9 mouse cellular contexts compared by ENCODE assay signal in genomic region chr9:107608741-107609432, GRCm38 (mm10). TPM values are rescaled to one million over a fixed set of nuclear protein-coding genes. Genes with fewer than 3 reads are reported as not detected.
DNase-seq lines count a peak whose midpoint lies in the region; ATAC-seq and TF ChIP-seq lines count a peak whose summit lies in the region.
"Had no signal": no experiment of that assay in that cellular context is flagged by ENCODE, and none has a peak within 500 bp of the region (broad histone marks: within the 10 kb centered on the region; RNA-seq: fewer than 3 reads in every experiment).

Gene Sema3b, minus strand, starts transcription at chr9:107609229.

- WGBS in forebrain, embryonic 10.5 days, result 44% methylated on average over 12 of the region's 12 CpGs
- 47% methylated on average over 11 of the region's 12 CpGs for WGBS in forebrain, embryonic 16.5 days
- 40% methylated on average over 12 of the region's 12 CpGs for WGBS in limb, embryonic 10.5 days
- 47% methylated on average over 12 of the region's 12 CpGs for WGBS in midbrain, postnatal 0 days

- peaks cover 26% of the 10 kb centered on the region for H3K27me3 ChIP-seq in forebrain, embryonic 10.5 days (ENCODE audit: poor library complexity, severe bottlenecking)
- no peaks in the 10 kb centered on the region for H3K27me3 ChIP-seq in forebrain, embryonic 16.5 days (replicated peaks; ENCODE audit: control insufficient read depth, insufficient read depth, low read length)
- H3K27me3 ChIP-seq in limb, embryonic 10.5 days (ENCODE audit: low read depth, poor library complexity, severe bottlenecking), result peaks cover 2% of the 10 kb centered on the region; the same call in 1 of the 2 replicates
- no peaks in the 10 kb centered on the region for H3K27me3 ChIP-seq in midbrain, postnatal 0 days (ENCODE audit: insufficient read depth, low read length)

- no peak for ATAC-seq in forebrain, embryonic 16.5 days
- no peak for ATAC-seq in midbrain, postnatal 0 days (ENCODE audit: low FRiP score)

- H3K4me2 ChIP-seq in forebrain, embryonic 16.5 days (ENCODE audit: low read length), result no peak within 1 kb of the TSS
- H3K4me2 ChIP-seq in midbrain, postnatal 0 days (ENCODE audit: low read depth, low read length, poor library complexity, severe bottlenecking), result no peak within 1 kb of the TSS

- H3K36me3 ChIP-seq in forebrain, embryonic 10.5 days (replicated peaks), result peaks cover 4% of the 10 kb centered on the region
- no peaks in the 10 kb centered on the region for H3K36me3 ChIP-seq in forebrain, embryonic 16.5 days (ENCODE audit: control insufficient read depth, insufficient read depth)
- peaks cover 4% of the 10 kb centered on the region for H3K36me3 ChIP-seq in limb, embryonic 10.5 days
- H3K36me3 ChIP-seq in midbrain, postnatal 0 days (ENCODE audit: insufficient read depth, low read length), result no peaks in the 10 kb centered on the region

- H3K9me3 ChIP-seq in forebrain, embryonic 10.5 days, result no peaks in the 10 kb centered on the region
- H3K9me3 ChIP-seq in forebrain, embryonic 16.5 days (ENCODE audit: control insufficient read depth, low read length), result no peaks in the 10 kb centered on the region
- H3K9me3 ChIP-seq in limb, embryonic 10.5 days (replicated peaks), result no peaks in the 10 kb centered on the region
- H3K9me3 ChIP-seq in midbrain, postnatal 0 days (ENCODE audit: low read length), result no peaks in the 10 kb centered on the region

- TF ChIP-seq CTCF in midbrain, postnatal 0 days (IDR thresholded peaks at IDR 0.05), result no peak

- peaks cover 99% of the 10 kb centered on the region for H3K4me1 ChIP-seq in forebrain, embryonic 10.5 days
- peaks cover 19% of the 10 kb centered on the region for H3K4me1 ChIP-seq in forebrain, embryonic 16.5 days (replicated peaks; ENCODE audit: control insufficient read depth, insufficient read depth, low read length)
- H3K4me1 ChIP-seq in brown adipose tissue, adult 24 weeks (ENCODE audit: control insufficient read depth, insufficient read depth, insufficient read length, low read length), result peaks cover 11% of the 10 kb centered on the region
- peaks cover 88% of the 10 kb centered on the region for H3K4me1 ChIP-seq in limb, embryonic 10.5 days
- peaks cover 9% of the 10 kb centered on the region for H3K4me1 ChIP-seq in midbrain, postnatal 0 days (ENCODE audit: insufficient read depth, low read length)

- no peak for DNase-seq in forebrain, embryonic 10.5 days (ENCODE audit: extremely low spot score, low spot score)
- peak in 1 of 2 experiments; percentile 57 for DNase-seq in heart, postnatal 10 days
- no peak for DNase-seq in limb, embryonic 10.5 days (ENCODE audit: low spot score)
- no peak for DNase-seq in right cerebral cortex, postnatal 4 days
- no peak for DNase-seq in cerebellum, adult 11 months
- no peak for DNase-seq in midbrain, postnatal 0 days (ENCODE audit: low spot score)

- H3K27ac ChIP-seq in forebrain, embryonic 10.5 days, result peak within 1 kb of the TSS; percentile 96
- no peak within 1 kb of the TSS for H3K27ac ChIP-seq in forebrain, embryonic 16.5 days (ENCODE audit: low read length)
- H3K27ac ChIP-seq in brown adipose tissue, adult 24 weeks (replicated peaks; ENCODE audit: low read depth, low read length), result no peak within 1 kb of the TSS
- peak within 1 kb of the TSS; percentile 82 for H3K27ac ChIP-seq in limb, embryonic 10.5 days
- no peak within 1 kb of the TSS for H3K27ac ChIP-seq in midbrain, postnatal 0 days (ENCODE audit: low read depth, low read length)
- H3K27ac ChIP-seq: macrophage had no signal

- intact Hi-C loops in heart, postnatal 10 days (cut with DNase I), result no loop called here

- H3K4me3 ChIP-seq in forebrain, embryonic 10.5 days, result peak within 1 kb of the TSS; percentile 20
- H3K4me3 ChIP-seq in forebrain, embryonic 16.5 days (replicated peaks; ENCODE audit: low read length), result no peak within 1 kb of the TSS
- H3K4me3 ChIP-seq in brown adipose tissue, adult 24 weeks (ENCODE audit: insufficient read depth, low read depth, low read length), result peak within 1 kb of the TSS; percentile 12
- H3K4me3 ChIP-seq in limb, embryonic 10.5 days, result peak within 1 kb of the TSS; percentile 24; the same call in 1 of the 2 replicates
- H3K4me3 ChIP-seq in midbrain, postnatal 0 days (ENCODE audit: low read depth, low read length), result no peak within 1 kb of the TSS

- H3K9ac ChIP-seq in forebrain, embryonic 16.5 days (replicated peaks; ENCODE audit: low read depth, low read length), result no peak within 1 kb of the TSS
- H3K9ac ChIP-seq in midbrain, postnatal 0 days (replicated peaks; ENCODE audit: low read length, poor library complexity, severe bottlenecking), result no peak within 1 kb of the TSS

RNA-seq across cellular contexts. Expression of gene Sema3b, which starts in this region (rescaled TPM):
- polyA plus RNA-seq in forebrain, embryonic 10.5 days (2016; fragmentation: Nextera tagmentation; extraction: Ambion mirVana), result 1.4 and 2.0 TPM in 2 replicates
- polyA plus RNA-seq in forebrain, embryonic 16.5 days (2015; fragmentation: Nextera tagmentation; extraction: Ambion mirVana), result 2.3 and 3.0 TPM in 2 replicates
- 3.3 and 3.8 TPM in 2 replicates for polyA plus RNA-seq in brown adipose tissue, adult 24 weeks (2012; ENCODE audit: insufficient read depth, insufficient read length, missing spikeins)
- total RNA-seq in heart, postnatal 10 days (2021), result 10 to 100 TPM; 15.4 to 17.3 TPM
- 2.2 and 3.6 TPM in 2 replicates for polyA plus RNA-seq in limb, embryonic 10.5 days (2016; fragmentation: Nextera tagmentation; extraction: Ambion mirVana)
- 5.7 and 16.7 TPM in 2 replicates for total RNA-seq in midbrain, postnatal 0 days (2014; rRNA removed)
- polyA plus RNA-seq in midbrain, postnatal 0 days (2015; fragmentation: Nextera tagmentation; extraction: Ambion mirVana), result 4.0 and 5.1 TPM in 2 replicates
- polyA plus RNA-seq: macrophage had no signal

Comparison
In these comparisons a context has a peak if more than half of its experiments do, and no peak if none do; other contexts are left out.
1. H3K27ac ChIP-seq: peak in forebrain, embryonic 10.5 days (single experiment) and limb, embryonic 10.5 days (single experiment); none in forebrain, embryonic 16.5 days (single experiment), brown adipose tissue, adult 24 weeks (single experiment) and midbrain, postnatal 0 days (single experiment).
2. H3K4me3 ChIP-seq: peak in forebrain, embryonic 10.5 days (single experiment), brown adipose tissue, adult 24 weeks (single experiment) and limb, embryonic 10.5 days (single experiment); none in forebrain, embryonic 16.5 days (single experiment) and midbrain, postnatal 0 days (single experiment).